ENCODE assay signal across 14 mouse cellular contexts in genomic region chr4:148517809-148518208, GRCm38 (mm10). TPM values are rescaled to one million over a fixed set of nuclear protein-coding genes. Genes with fewer than 3 reads are reported as not detected.
DNase-seq lines count a peak whose midpoint lies in the region; ATAC-seq and TF ChIP-seq lines count a peak whose summit lies in the region.
"Had no signal": no experiment of that assay in that cellular context is flagged by ENCODE, and none has a peak within 500 bp of the region (broad histone marks: within the 10 kb centered on the region; RNA-seq: fewer than 3 reads in every experiment).

No protein-coding gene starts in this region.

- no peaks in the 10 kb centered on the region for H3K9me3 ChIP-seq in hindbrain, embryonic 16.5 days (ENCODE audit: control insufficient read depth, low read length)
- H3K9me3 ChIP-seq in neural tube, embryonic 15.5 days (replicated peaks) = no peaks in the 10 kb centered on the region

- no peak overlapping the region for H3K9ac ChIP-seq in hindbrain, embryonic 16.5 days (ENCODE audit: low read depth, low read length)
- H3K9ac ChIP-seq in neural tube, embryonic 15.5 days (replicated peaks) = 0 out of 2 replicates have a peak overlapping the region, but pooled peaks have one; percentile 10

- H3K27ac ChIP-seq in gastrocnemius, adult 2 months = peak overlapping the region; percentile 74
- H3K27ac ChIP-seq in left cerebral cortex, adult 2 months = peak overlapping the region; percentile 34
- H3K27ac ChIP-seq in hindbrain, embryonic 16.5 days (ENCODE audit: low read depth, low read length) = 0 out of 2 replicates have a peak overlapping the region, but pooled peaks have one; percentile 2
- peak overlapping the region; percentile 43 for H3K27ac ChIP-seq in neural tube, embryonic 15.5 days (replicated peaks)

- no peak for ATAC-seq in hindbrain, embryonic 16.5 days
- no peak for ATAC-seq in neural tube, embryonic 15.5 days (ENCODE audit: low FRiP score)
- no peak for ATAC-seq in activated CD4-positive, CD25-positive, alpha-beta regulatory T cell, adult 4 months

- no peaks in the 10 kb centered on the region for H3K27me3 ChIP-seq in hindbrain, embryonic 16.5 days (replicated peaks; ENCODE audit: control insufficient read depth, insufficient read depth, low read length)
- H3K27me3 ChIP-seq in neural tube, embryonic 15.5 days (replicated peaks) = no peaks in the 10 kb centered on the region

- peaks cover 26% of the 10 kb centered on the region for H3K36me3 ChIP-seq in hindbrain, embryonic 16.5 days (ENCODE audit: control insufficient read depth, insufficient read depth, low read length)
- peaks cover 72% of the 10 kb centered on the region for H3K36me3 ChIP-seq in neural tube, embryonic 15.5 days

- no peak overlapping the region for H3K4me3 ChIP-seq in gastrocnemius, adult 2 months
- H3K4me3 ChIP-seq in left cerebral cortex, adult 2 months = no peak overlapping the region
- no peak overlapping the region for H3K4me3 ChIP-seq in hindbrain, embryonic 16.5 days (ENCODE audit: low read length)
- H3K4me3 ChIP-seq in neural tube, embryonic 15.5 days (replicated peaks) = no peak overlapping the region

- H3K4me2 ChIP-seq in hindbrain, embryonic 16.5 days (ENCODE audit: low read length) = no peak overlapping the region
- no peak overlapping the region for H3K4me2 ChIP-seq in neural tube, embryonic 15.5 days
- H3K4me2 ChIP-seq: liver, embryonic 11.5 days had no signal

- WGBS in hindbrain, embryonic 16.5 days = 50% methylated on average over 4 of the region's 4 CpGs
- WGBS in neural tube, embryonic 15.5 days = 54% methylated on average over 4 of the region's 4 CpGs

- TF ChIP-seq CTCF in gastrocnemius, adult 2 months (IDR thresholded peaks at IDR 0.05) = no peak
- no peak for TF ChIP-seq CTCF in left cerebral cortex, adult 2 months (IDR thresholded peaks at IDR 0.05)

- intact Hi-C loops in gastrocnemius, adult 2 months (cut with DNase I) = no loop called here
- intact Hi-C loops in left cerebral cortex, adult 2 months (cut with DNase I) = no loop called here
- intact Hi-C loops in left cerebral cortex, postnatal 36 days (cut with DNase I) = no loop called here

- DNase-seq in gastrocnemius, adult 2 months = no peak
- DNase-seq in gastrocnemius, postnatal 25 days = no peak
- no peak for DNase-seq in left cerebral cortex, adult 2 months (ENCODE audit: extremely low spot score in 1 of 2, low spot score in 2 of 2)
- DNase-seq in left cerebral cortex, postnatal 36 days (ENCODE audit: low spot score in 2 of 2) = no peak
- DNase-seq in layer of hippocampus, adult 9-10 months (ENCODE audit: low spot score) = no peak
- DNase-seq: B cell, adult 2 months; cerebellum, adult 2 months; kidney, postnatal 4 days; thymus, postnatal 25 days had no signal

- H3K4me1 ChIP-seq in hindbrain, embryonic 16.5 days (ENCODE audit: control insufficient read depth, insufficient read depth, low read depth, low read length) = peaks cover 5% of the 10 kb centered on the region
- peaks cover 15% of the 10 kb centered on the region for H3K4me1 ChIP-seq in neural tube, embryonic 15.5 days

RNA-seq across cellular contexts. Expression of gene Angptl7, which starts 17.5 kb away (rescaled TPM):
- total RNA-seq in gastrocnemius, adult 2 months (2021) = 10 to 100 TPM; 27.8 to 52.8 TPM
- 10 to 100 TPM in 1 of 2 experiments, 1 to 10 TPM in 1; 9.4 to 22.7 TPM for total RNA-seq in gastrocnemius, postnatal 25 days (2021)
- total RNA-seq in left cerebral cortex, adult 2 months (2021) = under 1 TPM; 0.57 to 0.89 TPM
- total RNA-seq in left cerebral cortex, postnatal 36 days (2021) = under 1 TPM; 0.57 to 0.59 TPM
- 0.23 and 0.24 TPM in 2 replicates for polyA plus RNA-seq in hindbrain, embryonic 16.5 days (2015; fragmentation: Nextera tagmentation; extraction: Ambion mirVana)
- polyA plus RNA-seq in neural tube, embryonic 15.5 days (2015; fragmentation: Nextera tagmentation; extraction: Ambion mirVana) = 0.36 and 0.61 TPM in 2 replicates
- polyA plus RNA-seq in activated CD4-positive, CD25-positive, alpha-beta regulatory T cell, adult 4 months (2017; shearing (Covaris generic)) = under 1 TPM in 1 of 2 experiments, not detected in 1; 0.20 TPM
- total RNA-seq: granulocyte monocyte progenitor cell, adult 5-6 weeks had no signal

RNA-seq across cellular contexts. Expression of gene Exosc10, which starts 40.4 kb away (rescaled TPM):
- total RNA-seq in gastrocnemius, adult 2 months (2021) = 10 to 100 TPM; 21.0 to 21.6 TPM
- total RNA-seq in gastrocnemius, postnatal 25 days (2021) = 10 to 100 TPM; 17.1 to 18.5 TPM
- 10 to 100 TPM; 50.0 to 50.6 TPM for total RNA-seq in left cerebral cortex, adult 2 months (2021)
- 10 to 100 TPM; 43.0 to 53.4 TPM for total RNA-seq in left cerebral cortex, postnatal 36 days (2021)
- polyA plus RNA-seq in hindbrain, embryonic 16.5 days (2015; fragmentation: Nextera tagmentation; extraction: Ambion mirVana) = 84.8 and 92.4 TPM in 2 replicates
- polyA plus RNA-seq in neural tube, embryonic 15.5 days (2015; fragmentation: Nextera tagmentation; extraction: Ambion mirVana) = 81.9 and 91.2 TPM in 2 replicates
- 10 to 100 TPM; 65.2 to 88.1 TPM for polyA plus RNA-seq in activated CD4-positive, CD25-positive, alpha-beta regulatory T cell, adult 4 months (2017; shearing (Covaris generic))

Comparison
In these comparisons a context has a peak if more than half of its experiments do, and no peak if none do; other contexts are left out.
1. H3K27ac ChIP-seq: peak in every context shown above with its lines; median percentile 74 in gastrocnemius, adult 2 months; 43 in neural tube, embryonic 15.5 days; 34 in left cerebral cortex, adult 2 months; 2 in hindbrain, embryonic 16.5 days.
2. RNA of gene Angptl7, which starts 17.5 kb away (total RNA-seq): 27.8 to 52.8 TPM in gastrocnemius, adult 2 months and 9.4 to 22.7 TPM in gastrocnemius, postnatal 25 days; 0.57 to 0.89 TPM in left cerebral cortex, adult 2 months and 0.57 to 0.59 TPM in left cerebral cortex, postnatal 36 days; every median in the first group is over 4 times any median in the second.